Mouse (Mus musculus) hindbrain, embryonic 12.5 days (tissue): ENCODE data around the gene Tspan9. TPM values are rescaled to one million over a fixed set of nuclear protein-coding genes. Genes with fewer than 3 reads are reported as not detected.
A peak's percentile ranks its signal among the peaks of the same experiment; 100 is the strongest.

ENCODE experiments used
- ATAC-seq: fragments of 200-750 bp; cut with Nextera tagmentation; 2 replicates; pipeline ENCODE4 v1.8.0; 2017; ENCODE audit warnings: moderate TSS enrichment; ENCODE audit not compliant: low FRiP score
- H3K27ac ChIP-seq: fragments of 300-500 bp; sonication (generic); 2 replicates; pipeline ENCODE4 v1.5.1; 2016; ENCODE audit warnings: mild to moderate bottlenecking
- H3K27me3 ChIP-seq: fragments of 300-500 bp; sonication (generic); 2 replicates; pipeline ENCODE4 v1.6.1; 2016; ENCODE audit warnings: mild to moderate bottlenecking
- H3K36me3 ChIP-seq: fragments of 300-500 bp; sonication (generic); 2 replicates; pipeline ENCODE4 v1.6.1; 2016; ENCODE audit warnings: mild to moderate bottlenecking
- H3K4me1 ChIP-seq: fragments of 300-500 bp; sonication (generic); 2 replicates; pipeline ENCODE4 v1.6.1; 2016
- H3K4me2 ChIP-seq: fragments of 300-500 bp; sonication (generic); replicated peaks from 2 replicates; pipeline ENCODE4 v1.6.1; 2016; ENCODE audit warnings: mild to moderate bottlenecking
- H3K4me3 ChIP-seq: fragments of 300-500 bp; sonication (generic); 2 replicates; pipeline ENCODE4 v1.5.1; 2016; ENCODE audit warnings: mild to moderate bottlenecking
- H3K9ac ChIP-seq: fragments of 300-500 bp; sonication (generic); 2 replicates; pipeline ENCODE4 v1.6.1; 2016; ENCODE audit warnings: mild to moderate bottlenecking, moderate library complexity
- H3K9me3 ChIP-seq: fragments of 300-500 bp; sonication (generic); replicated peaks from 2 replicates; pipeline ENCODE4 v1.6.1; 2016; ENCODE audit warnings: mild to moderate bottlenecking
- WGBS: fragments of 180-500 bp; shearing (Covaris S2); methylation state at CpG from one replicate; pipeline ENCODE4 v1.1.7; 2016; 5-methylcytosine and 5-hydroxymethylcytosine counted together
- polyA plus RNA-seq: library from polyadenylated mRNA; unstranded; fragments of >200 nt; fragmentation: Nextera tagmentation; extraction: Ambion mirVana; gene quantifications from 2 replicates; pipeline ENCODE4 v1.2.1, GENCODE M21; 2016

Tspan9 gene
- polyA plus RNA-seq, 1 experiment from 2014 or later: 63.4 TPM

GRCm38 (mm10) chr6:128062216-128062615 lies 81.2 kb downstream of the Tspan9 start:
- Histone ChIP-seq H3K27ac (no peak overlapping the region), H3K27me3 (no peaks in the 10 kb centered on the region), H3K4me1 (peaks cover 38% of the 10 kb centered on the region), H3K9me3 (no peaks in the 10 kb centered on the region), H3K36me3 (no peaks in the 10 kb centered on the region), H3K9ac (no peak overlapping the region), H3K4me2 (no peak overlapping the region), H3K4me3 (no peak overlapping the region)
- 92% methylated on average over 13 of the region's 13 CpGs for whole genome bisulfite sequencing
- ATAC-seq: no peak

GRCm38 (mm10) chr6:128061342-128061741 lies 82.1 kb downstream of the Tspan9 start:
- WGBS: 88% methylated on average over 5 of the region's 5 CpGs
- Histone ChIP-seq H3K27me3 (no peaks in the 10 kb centered on the region), H3K9me3 (no peaks in the 10 kb centered on the region), H3K36me3 (no peaks in the 10 kb centered on the region), H3K9ac (no peak overlapping the region), H3K27ac (no peak overlapping the region), H3K4me2 (no peak overlapping the region), H3K4me3 (no peak overlapping the region), H3K4me1 (peaks cover 29% of the 10 kb centered on the region)
- no peak for ATAC-seq

GRCm38 (mm10) chr6:128058570-128058969 lies 84.8 kb downstream of the Tspan9 start:
- Histone ChIP-seq H3K4me2 (peak overlapping the region; percentile 21), H3K36me3 (no peaks in the 10 kb centered on the region), H3K9me3 (no peaks in the 10 kb centered on the region), H3K4me3 (no peak overlapping the region), H3K27me3 (no peaks in the 10 kb centered on the region), H3K9ac (no peak overlapping the region), H3K27ac (peak overlapping the region; percentile 68), H3K4me1 (peaks cover 22% of the 10 kb centered on the region)
- peak; percentile 71 for ATAC-seq
- 24% methylated on average over 9 of the region's 9 CpGs for WGBS

- 25% methylated on average over 7 of the region's 7 CpGs for WGBS
- ATAC-seq: peak; percentile 79
- Histone ChIP-seq H3K4me3 (no peak overlapping the region), H3K27ac (peak overlapping the region; percentile 68), H3K9me3 (no peaks in the 10 kb centered on the region), H3K4me1 (peaks cover 26% of the 10 kb centered on the region), H3K27me3 (no peaks in the 10 kb centered on the region), H3K9ac (no peak overlapping the region), H3K4me2 (peak overlapping the region; percentile 21), H3K36me3 (no peaks in the 10 kb centered on the region)
Observed at GRCm38 (mm10) chr6:128058157-128058556, 85.2 kb downstream of the Tspan9 start.

- no peaks in the 10 kb centered on the region for H3K27me3 ChIP-seq
- ATAC-seq: no peak
- H3K36me3 ChIP-seq: no peaks in the 10 kb centered on the region
- 60% methylated on average over 10 of the region's 10 CpGs for WGBS
- H3K9ac ChIP-seq: no peak overlapping the region
- no peak overlapping the region for H3K27ac ChIP-seq
- no peak overlapping the region for H3K4me3 ChIP-seq
- no peaks in the 10 kb centered on the region for H3K9me3 ChIP-seq
- H3K4me1 ChIP-seq: peaks cover 21% of the 10 kb centered on the region
- no peak overlapping the region for H3K4me2 ChIP-seq
Observed at GRCm38 (mm10) chr6:128053000-128053732, 90.2 kb downstream of the Tspan9 start.

- ATAC-seq: no peak
- Histone ChIP-seq H3K27ac (no peak overlapping the region), H3K4me2 (no peak overlapping the region), H3K9me3 (no peaks in the 10 kb centered on the region), H3K4me1 (peaks cover 19% of the 10 kb centered on the region), H3K36me3 (no peaks in the 10 kb centered on the region), H3K4me3 (no peak overlapping the region), H3K27me3 (no peaks in the 10 kb centered on the region), H3K9ac (no peak overlapping the region)
- WGBS: 71% methylated on average over 7 of the region's 7 CpGs
Observed at GRCm38 (mm10) chr6:128047671-128048070, 95.7 kb downstream of the Tspan9 start.

GRCm38 (mm10) chr6:128047239-128047638 lies 96.2 kb downstream of the Tspan9 start:
- H3K4me3 ChIP-seq: no peak overlapping the region
- 84% methylated on average over 8 of the region's 8 CpGs for WGBS
- H3K27me3 ChIP-seq: no peaks in the 10 kb centered on the region
- no peak overlapping the region for H3K9ac ChIP-seq
- no peak for ATAC-seq
- peaks cover 21% of the 10 kb centered on the region for H3K4me1 ChIP-seq
- H3K27ac ChIP-seq: no peak overlapping the region
- no peaks in the 10 kb centered on the region for H3K36me3 ChIP-seq
- H3K4me2 ChIP-seq: no peak overlapping the region
- H3K9me3 ChIP-seq: no peaks in the 10 kb centered on the region

- H3K9ac ChIP-seq: no peak overlapping the region
- no peaks in the 10 kb centered on the region for H3K36me3 ChIP-seq
- no peak overlapping the region for H3K4me3 ChIP-seq
- WGBS: 78% methylated on average over 6 of the region's 6 CpGs
- no peak overlapping the region for H3K27ac ChIP-seq
- H3K27me3 ChIP-seq: no peaks in the 10 kb centered on the region
- no peak for ATAC-seq
- H3K9me3 ChIP-seq: no peaks in the 10 kb centered on the region
- peaks cover 25% of the 10 kb centered on the region for H3K4me1 ChIP-seq
- no peak overlapping the region for H3K4me2 ChIP-seq
Observed at GRCm38 (mm10) chr6:128046799-128047198, 96.6 kb downstream of the Tspan9 start.

- ATAC-seq: no peak
- H3K27ac ChIP-seq: no peak overlapping the region
- H3K27me3 ChIP-seq: no peaks in the 10 kb centered on the region
- no peak overlapping the region for H3K4me2 ChIP-seq
- no peak overlapping the region for H3K9ac ChIP-seq
- no peaks in the 10 kb centered on the region for H3K9me3 ChIP-seq
- no peaks in the 10 kb centered on the region for H3K36me3 ChIP-seq
- H3K4me1 ChIP-seq: peaks cover 28% of the 10 kb centered on the region
- H3K4me3 ChIP-seq: no peak overlapping the region
- 69% methylated on average over 10 of the region's 10 CpGs for WGBS
Observed at GRCm38 (mm10) chr6:128044691-128045090, 98.7 kb downstream of the Tspan9 start.

- Histone ChIP-seq H3K27ac (no peak overlapping the region), H3K4me2 (no peak overlapping the region), H3K27me3 (peaks cover 1% of the 10 kb centered on the region; the same call in 1 of the 2 replicates), H3K36me3 (no peaks in the 10 kb centered on the region), H3K9me3 (no peaks in the 10 kb centered on the region), H3K4me1 (peaks cover 29% of the 10 kb centered on the region), H3K9ac (no peak overlapping the region), H3K4me3 (no peak overlapping the region)
- ATAC-seq: no peak
- WGBS: 73% methylated on average over 6 of the region's 6 CpGs
Observed at GRCm38 (mm10) chr6:128043486-128043885, 99.9 kb downstream of the Tspan9 start.

- no peak overlapping the region for H3K4me3 ChIP-seq
- peaks cover 32% of the 10 kb centered on the region for H3K4me1 ChIP-seq
- WGBS: 41% methylated on average over 6 of the region's 6 CpGs
- peaks cover 9% of the 10 kb centered on the region for H3K27me3 ChIP-seq
- H3K36me3 ChIP-seq: no peaks in the 10 kb centered on the region
- H3K9ac ChIP-seq: no peak overlapping the region
- no peak overlapping the region for H3K4me2 ChIP-seq
- H3K9me3 ChIP-seq: no peaks in the 10 kb centered on the region
- no peak overlapping the region for H3K27ac ChIP-seq
- no peak for ATAC-seq
Observed at GRCm38 (mm10) chr6:128041836-128042235, 101.6 kb downstream of the Tspan9 start.

- 91% methylated on average over 9 of the region's 9 CpGs for WGBS
Observed at GRCm38 (mm10) chr6:128039077-128039766, 104.2 kb downstream of the Tspan9 start.

GRCm38 (mm10) chr6:128038568-128038967 lies 104.8 kb downstream of the Tspan9 start:
- ATAC-seq: no peak
- WGBS: 35% methylated on average over 6 of the region's 6 CpGs
- no peak overlapping the region for H3K4me2 ChIP-seq
- peaks cover 16% of the 10 kb centered on the region for H3K27me3 ChIP-seq
- H3K4me3 ChIP-seq: no peak overlapping the region
- H3K9ac ChIP-seq: no peak overlapping the region
- H3K4me1 ChIP-seq: peaks cover 44% of the 10 kb centered on the region
- no peaks in the 10 kb centered on the region for H3K36me3 ChIP-seq
- H3K9me3 ChIP-seq: no peaks in the 10 kb centered on the region
- H3K27ac ChIP-seq: no peak overlapping the region

More at GRCm38 (mm10) chr6:128039077-128039766, 104.2 kb downstream of the Tspan9 start:
- H3K27ac ChIP-seq: no peak overlapping the region
- ATAC-seq: no peak
- H3K9me3 ChIP-seq: no peaks in the 10 kb centered on the region
- peaks cover 44% of the 10 kb centered on the region for H3K4me1 ChIP-seq
- no peak overlapping the region for H3K4me3 ChIP-seq
- H3K9ac ChIP-seq: no peak overlapping the region
- no peaks in the 10 kb centered on the region for H3K36me3 ChIP-seq
- H3K4me2 ChIP-seq: no peak overlapping the region
- H3K27me3 ChIP-seq: peaks cover 13% of the 10 kb centered on the region
